Mouse (Mus musculus) adrenal gland, postnatal 14 days (tissue): ENCODE results near the gene Gm21708. TPM values are rescaled to one million over a fixed set of nuclear protein-coding genes. Genes with fewer than 3 reads are reported as not detected.
"Not testable (repeated sequence)": the region's sequence is repeated elsewhere in the genome, so short reads cannot be mapped to it uniquely, and the experiment has no call there.

Experiments used
- DNase-seq: peaks from one replicate; pipeline ENCODE4 v3.0.0; 2021; ENCODE audit warnings: mixed read lengths
- long read RNA-seq, 2 experiments: library from polyadenylated mRNA; stranded (forward); transcript quantifications; one replicate each; pipeline ENCODE4 v2.0.0; 2021
- total RNA-seq: library from RNA; stranded (reverse); gene quantifications from 2 replicates; pipeline ENCODE4 v1.2.3, GENCODE M21; 2021

The Gm21708 gene
- not detected in 2 replicates for total RNA-seq
- long read RNA-seq, experiment 1, result 0 reads
- long read RNA-seq, experiment 2, result 0 reads

DNA sequence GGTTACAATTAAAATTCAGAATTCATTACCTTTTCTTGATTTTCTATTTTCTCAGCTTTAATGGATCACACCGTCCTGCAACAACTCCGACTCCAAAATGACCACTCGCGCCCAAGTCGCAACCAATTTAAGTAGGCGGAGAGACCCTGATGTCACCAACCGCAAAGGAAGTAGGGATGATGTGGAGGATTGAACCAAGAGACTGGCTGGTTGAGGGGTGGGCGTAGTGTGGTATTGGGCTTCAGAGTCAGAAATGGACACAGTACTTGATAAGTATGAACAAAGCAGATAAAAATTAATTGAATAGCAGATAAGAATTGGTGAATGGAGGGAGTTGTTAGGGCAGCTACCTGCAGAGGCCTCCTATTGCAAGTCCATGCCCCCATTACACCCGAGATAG, at the start of gene Gm21708, which contains the start of gene Gm21704:
TSS of gene Gm21708 (minus strand) at position 101 of the 400 bp plus-strand sequence.
TSS of gene Gm21704 (minus strand) at position 101 of the 400 bp plus-strand sequence.
- DNase-seq, result not testable (repeated sequence)

Other genes with a start within 250 kb of the Gm21708 start
- gene Gm21677, start 103.7 kb downstream of the Gm21708 start, total RNA-seq, result not detected in 2 replicates
- gene Gm21693, start 64.8 kb downstream of the Gm21708 start, total RNA-seq, result not detected in 2 replicates
- not detected in 2 replicates for gene Gm21704, start within 50 bp of the Gm21708 start, total RNA-seq